Mouse (Mus musculus) large intestine, adult 2 months (tissue): ENCODE data around the gene Cyp2t4. TPM values are rescaled to one million over a fixed set of nuclear protein-coding genes. Genes with fewer than 3 reads are reported as not detected.

ENCODE experiments used
- DNase-seq: peaks from one replicate; pipeline ENCODE4 v3.0.0-alpha.2; 2012; ENCODE audit warnings: low read depth, low spot score
- WGBS: fragments of 180-500 bp; shearing (Covaris S2); methylation state at CpG from one replicate; pipeline ENCODE4 v1.1.7; 2018; 5-methylcytosine and 5-hydroxymethylcytosine counted together
- polyA plus RNA-seq: library from polyadenylated mRNA; depleted of rRNA; stranded (reverse); fragments of >200 nt; gene quantifications from 2 replicates; pipeline ENCODE4 v1.2.3, GENCODE M21; 2012

The Cyp2t4 gene
- polyA plus RNA-seq, 1 experiment, result not detected

- WGBS, result 5% methylated on average over 8 of the region's 8 CpGs
- DNase-seq, result no peak
Observed at GRCm38 (mm10) chr7:27159882-27160281, 6.4 kb downstream of the Cyp2t4 start.

- 76% methylated on average over 3 of the region's 3 CpGs for WGBS
- DNase-seq, result no peak
Observed at GRCm38 (mm10) chr7:27160921-27161320, 7.4 kb downstream of the Cyp2t4 start.

GRCm38 (mm10) chr7:27161744-27162143 is 8.2 kb downstream of the Cyp2t4 start:
- no peak for DNase-seq
- 75% methylated on average over 4 of the region's 4 CpGs for WGBS

GRCm38 (mm10) chr7:27162780-27163449 is 9.4 kb downstream of the Cyp2t4 start:
- DNase-seq, result no peak
- 69% methylated on average over 5 of the region's 5 CpGs for WGBS

GRCm38 (mm10) chr7:27163450-27163805 is 9.9 kb downstream of the Cyp2t4 start:
- DNase-seq, result no peak
- 74% methylated on average over 5 of the region's 5 CpGs for WGBS

- no peak for DNase-seq
- WGBS, result 81% methylated on average over 33 of the region's 33 CpGs
Observed at GRCm38 (mm10) chr7:27164112-27164947, 10.8 kb downstream of the Cyp2t4 start.

GRCm38 (mm10) chr7:27165007-27165655 is 11.6 kb downstream of the Cyp2t4 start:
- 48% methylated on average over 23 of the region's 23 CpGs for WGBS

GRCm38 (mm10) chr7:27165696-27166095 is 12.2 kb downstream of the Cyp2t4 start:
- DNase-seq, result no peak
- WGBS, result under 1% methylated on average over 8 of the region's 8 CpGs

More at GRCm38 (mm10) chr7:27165007-27165655, 11.6 kb downstream of the Cyp2t4 start:
- no peak for DNase-seq

- 1% methylated on average over 43 of the region's 43 CpGs for WGBS
- DNase-seq, result no peak
Observed at GRCm38 (mm10) chr7:27166229-27166613, 12.7 kb downstream of the Cyp2t4 start.

- DNase-seq, result peak; percentile 83
- WGBS, result 2% methylated on average over 61 of the region's 61 CpGs
Observed at GRCm38 (mm10) chr7:27166614-27167474, 13.3 kb downstream of the Cyp2t4 start, which contains the start of gene Egln2. Gene Egln2 (minus strand): TSS chr7:27166802.

GRCm38 (mm10) chr7:27167475-27168094 is 14.1 kb downstream of the Cyp2t4 start:
- DNase-seq, result no peak
- 69% methylated on average over 11 of the region's 11 CpGs for WGBS

- 68% methylated on average over 5 of the region's 5 CpGs for WGBS
Observed at GRCm38 (mm10) chr7:27168371-27168770, 14.9 kb downstream of the Cyp2t4 start.

GRCm38 (mm10) chr7:27170981-27171380 is 17.5 kb downstream of the Cyp2t4 start:
- WGBS, result 88% methylated on average over 3 of the region's 3 CpGs

More at GRCm38 (mm10) chr7:27168371-27168770, 14.9 kb downstream of the Cyp2t4 start:
- DNase-seq, result no peak

GRCm38 (mm10) chr7:27174496-27174895 is 21.0 kb downstream of the Cyp2t4 start:
- 92% methylated on average over 15 of the region's 15 CpGs for WGBS
- DNase-seq, result no peak

More at GRCm38 (mm10) chr7:27170981-27171380, 17.5 kb downstream of the Cyp2t4 start:
- no peak for DNase-seq

GRCm38 (mm10) chr7:27174896-27175295 is 21.4 kb downstream of the Cyp2t4 start:
- no peak for DNase-seq
- WGBS, result 86% methylated on average over 7 of the region's 7 CpGs

- no peak for DNase-seq
- WGBS, result 15% methylated on average over 4 of the region's 4 CpGs
Observed at GRCm38 (mm10) chr7:27177942-27178323, 24.4 kb downstream of the Cyp2t4 start.

GRCm38 (mm10) chr7:27178324-27179216 is 25.1 kb downstream of the Cyp2t4 start, which contains the start of gene Rab4b:
Gene Rab4b (minus strand): TSS chr7:27178896.
- peak; percentile 98 for DNase-seq
- under 1% methylated on average over 53 of the region's 53 CpGs for WGBS
